ENCODE assay signal across 20 mouse cellular contexts in genomic region chr16:24695062-24695461, GRCm38 (mm10).
"Had no signal": no experiment of that assay in that cellular context is flagged by ENCODE, and none has a peak within 500 bp of the region (broad histone marks: within the 10 kb centered on the region; RNA-seq: fewer than 3 reads in every experiment).

No protein-coding gene starts in this region.

- H3K4me3 ChIP-seq: kidney, embryonic 15.5 days; left cerebral cortex, adult 2 months; megakaryocyte, embryonic 14.5 days; midbrain, embryonic 10.5 days; midbrain, embryonic 13.5 days had no signal

- H3K27me3 ChIP-seq: kidney, embryonic 15.5 days; megakaryocyte, embryonic 14.5 days; midbrain, embryonic 13.5 days had no signal

- DNase-seq: kidney, adult 8-10 months; kidney, postnatal 10 days; kidney, postnatal 4 days; layer of hippocampus, postnatal 36 days; liver, postnatal 0 days; lung, embryonic 14.5 days; right cerebral cortex, postnatal 25 days; spleen, adult 18-20 months; thymus, adult 18-20 months; thymus, postnatal 36 days had no signal

- H3K4me1 ChIP-seq: kidney, embryonic 15.5 days; megakaryocyte, embryonic 14.5 days; midbrain, embryonic 10.5 days; midbrain, embryonic 13.5 days had no signal

- ATAC-seq: liver, postnatal 0 days; lung, postnatal 0 days; midbrain, embryonic 13.5 days; midbrain, embryonic 16.5 days had no signal

- H3K9ac ChIP-seq: kidney, embryonic 15.5 days; liver, embryonic 14.5 days; liver, postnatal 0 days; lung, embryonic 14.5 days; midbrain, embryonic 13.5 days had no signal

- H3K9me3 ChIP-seq: kidney, embryonic 15.5 days; megakaryocyte, embryonic 14.5 days; midbrain, embryonic 10.5 days; midbrain, embryonic 13.5 days had no signal

- H3K36me3 ChIP-seq: kidney, embryonic 15.5 days; midbrain, embryonic 10.5 days; midbrain, embryonic 13.5 days had no signal

- H3K4me2 ChIP-seq: kidney, embryonic 15.5 days; liver, embryonic 11.5 days; lung, embryonic 14.5 days; midbrain, embryonic 13.5 days had no signal

- H3K27ac ChIP-seq: kidney, embryonic 15.5 days; left cerebral cortex, adult 2 months; liver, embryonic 14.5 days; macrophage; midbrain, embryonic 10.5 days; midbrain, embryonic 13.5 days had no signal
